Mouse (Mus musculus) layer of hippocampus, adult 9-10 months (tissue): ENCODE measurements at regions not wholly inside any gene's neighbourhood (a gene's known extent, or its start where the extent isn't known, plus 50 kb on each side); places are given as distances from the start of the nearest gene placed in this dataset.

Experiments used
- DNase-seq: peaks from one replicate; pipeline ENCODE4 v3.0.0; 2022; ENCODE audit warnings: low spot score

GRCm38 (mm10) chr17:45928903-45929477 lies 103.2 kb downstream of the Vegfa start:
- no peak for DNase-seq

- no peak for DNase-seq
Observed at GRCm38 (mm10) chr17:45928013-45928412, 104.2 kb downstream of the Vegfa start.

- DNase-seq: no peak
Observed at GRCm38 (mm10) chr17:45925845-45926244, 106.3 kb downstream of the Vegfa start.

- no peak for DNase-seq
Observed at GRCm38 (mm10) chr17:45924595-45924994, 107.6 kb downstream of the Vegfa start.

- no peak for DNase-seq
Observed at GRCm38 (mm10) chr17:45923217-45923730, 108.9 kb downstream of the Vegfa start.

- no peak for DNase-seq
Observed at GRCm38 (mm10) chr17:45917647-45918046, 114.5 kb downstream of the Vegfa start.

GRCm38 (mm10) chr17:45916937-45917336 lies 115.2 kb downstream of the Vegfa start:
- no peak for DNase-seq

GRCm38 (mm10) chr17:45914706-45915240 lies 117.4 kb downstream of the Vegfa start:
- DNase-seq: no peak

- DNase-seq: no peak
Observed at GRCm38 (mm10) chr17:45914237-45914636, 117.9 kb downstream of the Vegfa start.

- DNase-seq: no peak
Observed at GRCm38 (mm10) chr17:45913671-45914070, 118.5 kb downstream of the Vegfa start.

- no peak for DNase-seq
Observed at GRCm38 (mm10) chr17:45912165-45912564, 120.0 kb downstream of the Vegfa start.

GRCm38 (mm10) chr17:45911201-45911731 lies 120.9 kb downstream of the Vegfa start:
- DNase-seq: no peak

GRCm38 (mm10) chr17:45910245-45910644 lies 121.9 kb downstream of the Vegfa start:
- DNase-seq: no peak

- no peak for DNase-seq
Observed at GRCm38 (mm10) chr17:45907587-45907986, 124.6 kb downstream of the Vegfa start.

- DNase-seq: no peak
Observed at GRCm38 (mm10) chr17:45905596-45905995, 126.6 kb downstream of the Vegfa start.

GRCm38 (mm10) chr17:45904251-45904650 lies 127.9 kb downstream of the Vegfa start:
- no peak for DNase-seq

- DNase-seq: no peak
Observed at GRCm38 (mm10) chr17:45903294-45903693, 128.9 kb downstream of the Vegfa start.

- no peak for DNase-seq
Observed at GRCm38 (mm10) chr17:45902668-45903067, 129.5 kb downstream of the Vegfa start.

GRCm38 (mm10) chr17:45896922-45897302 lies 135.3 kb downstream of the Vegfa start:
- no peak for DNase-seq

- no peak for DNase-seq
Observed at GRCm38 (mm10) chr17:45896142-45896921, 135.8 kb downstream of the Vegfa start.

GRCm38 (mm10) chr17:45894166-45894565 lies 138.0 kb downstream of the Vegfa start:
- no peak for DNase-seq

GRCm38 (mm10) chr17:45893698-45894097 lies 138.5 kb downstream of the Vegfa start:
- DNase-seq: peak; percentile 32

- no peak for DNase-seq
Observed at GRCm38 (mm10) chr17:45893094-45893493, 139.1 kb downstream of the Vegfa start.
